Mouse (Mus musculus) CH12.LX (cell line): Measurements from ENCODE around the gene Wsb2. TPM values are rescaled to one million over a fixed set of nuclear protein-coding genes. Genes with fewer than 3 reads are reported as not detected.

Source experiments
- DNase-seq: peaks from one replicate; pipeline ENCODE4 v3.0.0-alpha.2; 2013; ENCODE audit errors: extremely low read depth
- H3K27ac ChIP-seq: 2 replicates; pipeline ENCODE4 v1.5.1; 2012; ENCODE audit warnings: low read depth, mild to moderate bottlenecking, control low read depth, moderate library complexity; ENCODE audit not compliant: insufficient read depth
- H3K27me3 ChIP-seq: replicated peaks from 2 replicates; pipeline ENCODE3; 2012; ENCODE audit warnings: inconsistent platforms
- H3K36me3 ChIP-seq, 2 experiments: replicated peaks in 1 of 2; 2 replicates each; pipeline versions ENCODE3 to v1.6.1; 2012; ENCODE audit warnings: inconsistent platforms in 1 of 2, low read length in 1 of 2, mild to moderate bottlenecking in 1 of 2, mixed read lengths in 1 of 2, moderate library complexity in 1 of 2; ENCODE audit not compliant: control insufficient read depth in 1 of 2, insufficient read depth in 1 of 2
- H3K4me1 ChIP-seq, 2 experiments: 2 replicates each; pipeline ENCODE4 v1.6.1; 2012; ENCODE audit warnings: inconsistent platforms in 1 of 2, moderate library complexity in 1 of 2; ENCODE audit not compliant: insufficient read depth in 2 of 2, control insufficient read depth in 1 of 2
- H3K4me2 ChIP-seq: 2 replicates; pipeline ENCODE4 v1.6.1; 2012; ENCODE audit warnings: low read depth, mild to moderate bottlenecking, control low read depth; ENCODE audit not compliant: poor library complexity, insufficient read depth, severe bottlenecking
- H3K4me3 ChIP-seq, 3 experiments: fragments of 150-350 bp in 1 of 3; sonication (generic) in 1 of 3; replicated peaks in 1 of 3; 2 replicates each; pipeline versions ENCODE3 to v1.5.1; 2011 to 2012; ENCODE audit warnings: low read depth in 2 of 3, low read length in 2 of 3, mild to moderate bottlenecking in 2 of 3, moderate library complexity in 2 of 3, control low read depth in 1 of 3, improper control_type of control experiment in 1 of 3, inconsistent platforms in 1 of 3, mixed read lengths in 1 of 3; ENCODE audit not compliant: poor library complexity in 1 of 3
- H3K79me2 ChIP-seq: replicated peaks from 2 replicates; pipeline ENCODE4 v1.6.1; 2012; ENCODE audit warnings: mild to moderate bottlenecking, moderate library complexity; ENCODE audit not compliant: control insufficient read depth, poor library complexity, insufficient read depth, severe bottlenecking; ENCODE audit errors: extremely low read depth
- H3K9ac ChIP-seq: 2 replicates; pipeline ENCODE4 v1.6.1; 2012; ENCODE audit warnings: low read depth, mild to moderate bottlenecking, control low read depth, moderate library complexity; ENCODE audit not compliant: insufficient read depth
- H3K9me3 ChIP-seq: replicated peaks from 2 replicates; pipeline ENCODE3; 2012; ENCODE audit warnings: low read length, inconsistent platforms, mixed read lengths
- CTCF ChIP-seq, 2 experiments: IDR thresholded peaks in 1 of 2; conservative IDR thresholded peaks in 1 of 2; 2 replicates each; pipeline ENCODE4 v1.5.1; 2011 to 2012; ENCODE audit warnings: low read depth in 2 of 2, low read length in 2 of 2, improper control_type of control experiment in 1 of 2, inconsistent platforms in 1 of 2, mild to moderate bottlenecking in 1 of 2, moderate library complexity in 1 of 2
- EP300 ChIP-seq: IDR thresholded peaks from 2 replicates; pipeline ENCODE4 v1.6.1; 2011; ENCODE audit warnings: low read length, improper control_type of control experiment
- HCFC1 ChIP-seq: IDR thresholded peaks from 2 replicates; pipeline ENCODE4 v1.6.1; 2012; ENCODE audit warnings: low read depth, mild to moderate bottlenecking, inconsistent platforms, low read length, improper control_type of control experiment
- JUN ChIP-seq: IDR thresholded peaks from 2 replicates; pipeline ENCODE4 v1.6.1; 2011; ENCODE audit warnings: low read depth, mild to moderate bottlenecking, low read length, improper control_type of control experiment, moderate library complexity; ENCODE audit not compliant: insufficient read depth
- JUND ChIP-seq: conservative IDR thresholded peaks from 2 replicates; pipeline ENCODE4 v1.6.1; 2011; ENCODE audit warnings: low read depth, low read length, improper control_type of control experiment
- MEF2A ChIP-seq: IDR thresholded peaks from 2 replicates; pipeline ENCODE4 v1.6.1; 2014; ENCODE audit warnings: low read depth, mild to moderate bottlenecking, inconsistent platforms, low read length, improper control_type of control experiment, borderline replicate concordance
- MXI1 ChIP-seq: IDR thresholded peaks from 2 replicates; pipeline ENCODE4 v1.6.1; 2011; ENCODE audit warnings: mild to moderate bottlenecking, low read depth, low read length, improper control_type of control experiment
- NELFE ChIP-seq: IDR thresholded peaks from 2 replicates; pipeline ENCODE4 v1.6.1; 2011; ENCODE audit warnings: low read depth, low read length, improper control_type of control experiment
- NRF1 ChIP-seq: IDR thresholded peaks from 2 replicates; pipeline ENCODE4 v1.6.1; 2014; ENCODE audit warnings: low read depth, mild to moderate bottlenecking, inconsistent platforms, low read length, improper control_type of control experiment, moderate library complexity
- POLR2A ChIP-seq: IDR thresholded peaks from 2 replicates; pipeline ENCODE4 v1.6.1; 2011; ENCODE audit warnings: low read depth, mild to moderate bottlenecking, improper control_type of control experiment, low read length
- RAD21 ChIP-seq: IDR thresholded peaks from 2 replicates; pipeline ENCODE4 v1.6.1; 2011; ENCODE audit warnings: low read depth, mild to moderate bottlenecking, low read length, improper control_type of control experiment, moderate library complexity
- SIN3A ChIP-seq: IDR thresholded peaks from 2 replicates; pipeline ENCODE4 v1.6.1; 2012; ENCODE audit warnings: low read length, improper control_type of control experiment, inconsistent platforms
- TBP ChIP-seq: conservative IDR thresholded peaks from 2 replicates; pipeline ENCODE4 v1.6.1; 2011; ENCODE audit warnings: low read depth, low read length, improper control_type of control experiment
- TCF12 ChIP-seq: IDR thresholded peaks from 2 replicates; pipeline ENCODE4 v1.6.1; 2014; ENCODE audit warnings: low read depth, mild to moderate bottlenecking, inconsistent platforms, low read length, improper control_type of control experiment
- USF1 ChIP-seq: IDR thresholded peaks from 2 replicates; pipeline ENCODE4 v1.6.1; 2014; ENCODE audit warnings: low read depth, mild to moderate bottlenecking, inconsistent platforms, low read length, improper control_type of control experiment
- USF2 ChIP-seq: conservative IDR thresholded peaks from 2 replicates; pipeline ENCODE4 v1.6.1; 2011; ENCODE audit warnings: low read depth, low read length, improper control_type of control experiment
- ZC3H11A ChIP-seq: IDR thresholded peaks from 2 replicates; pipeline ENCODE4 v1.6.1; 2012; ENCODE audit warnings: low read depth, mild to moderate bottlenecking, inconsistent platforms, low read length, improper control_type of control experiment
- ZMIZ1 ChIP-seq: IDR thresholded peaks from 2 replicates; pipeline ENCODE4 v1.6.1; 2012; ENCODE audit warnings: low read depth, mild to moderate bottlenecking, inconsistent platforms, low read length, improper control_type of control experiment
- dilution Hi-C: fragments of 300-500 bp; cut with MboI; formaldehyde crosslinking; loops from 2 replicates; pipeline ENCODE4 v1.14.3; 2020; ENCODE audit warnings: low sequenced_read_pairs; ENCODE audit not compliant: extremely low pct_unique_long_range_greater_than_20kb, extremely low pct_ligation_motif_present
- in situ Hi-C: fragments of 300-500 bp; cut with MboI; formaldehyde crosslinking; loops from 3 replicates; pipeline ENCODE4 v1.14.3; 2019; ENCODE audit warnings: low sequenced_read_pairs, low pct_ligation_motif_present, low pct_unique_long_range_greater_than_20kb, mixed read lengths
- polyA plus RNA-seq: library from polyadenylated mRNA; unstranded; fragments of >175 nt; gene quantifications from 2 replicates; pipeline ENCODE4 v1.2.1, GENCODE M21; 2012; ENCODE audit warnings: low read depth; ENCODE audit not compliant: insufficient read length
- total RNA-seq, 2 experiments: library from RNA; depleted of rRNA; stranded (reverse); fragments of 300-350 nt in 1 of 2; fragments of >200 nt in 1 of 2; gene quantifications; 2 replicates each; pipeline ENCODE4 v1.2.3; 2012 to 2014

Wsb2 gene
- total and polyA plus RNA-seq, 3 experiments: 36.1 to 44.2 (median 41.7) TPM

DNA sequence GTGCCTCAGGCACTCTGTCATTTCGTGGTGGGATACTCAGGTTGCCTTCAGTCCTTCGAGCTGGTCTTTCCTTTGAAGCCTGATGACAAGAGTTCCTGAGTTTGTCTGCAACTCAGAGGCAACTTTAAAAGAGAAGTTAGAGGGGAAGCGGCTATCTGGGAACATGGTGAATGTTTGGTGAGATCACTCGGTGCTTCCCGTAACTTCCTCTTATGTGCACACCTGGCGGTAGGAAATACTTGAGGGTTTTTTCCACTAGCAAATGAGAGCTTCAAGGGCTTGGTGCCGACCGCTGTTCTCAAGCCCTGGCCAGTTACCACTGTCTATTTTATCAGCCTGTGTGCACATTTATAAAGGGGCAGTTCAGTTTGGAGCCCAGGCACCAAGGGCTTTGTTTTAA lies 3.0 kb upstream of the Wsb2 start:
- DNase-seq: peak; percentile 59
- peaks cover 14 to 44% of the 10 kb centered on the region in 2 experiments for H3K4me1 ChIP-seq
- TF ChIP-seq TCF12 (peak; percentile 26; the same call in 1 of the 2 replicates), JUN (0 out of 2 replicates have a peak, but pooled peaks have one; percentile 51), EP300 (peak; percentile 74), ZC3H11A (no peak)
- no peak overlapping the region for H3K27ac ChIP-seq
- dilution Hi-C loops (no loop called here), in situ Hi-C loops (no loop called here)
- peaks cover 9% of the 10 kb centered on the region for H3K79me2 ChIP-seq
- no peak overlapping the region for H3K9ac ChIP-seq
- H3K4me2 ChIP-seq: no peak overlapping the region
- no peaks in the 10 kb centered on the region for H3K9me3 ChIP-seq
- peaks cover 3% of the 10 kb centered on the region in 2 experiments for H3K36me3 ChIP-seq
- no peaks in the 10 kb centered on the region for H3K27me3 ChIP-seq
- H3K4me3 ChIP-seq: no peak overlapping the region

DNA sequence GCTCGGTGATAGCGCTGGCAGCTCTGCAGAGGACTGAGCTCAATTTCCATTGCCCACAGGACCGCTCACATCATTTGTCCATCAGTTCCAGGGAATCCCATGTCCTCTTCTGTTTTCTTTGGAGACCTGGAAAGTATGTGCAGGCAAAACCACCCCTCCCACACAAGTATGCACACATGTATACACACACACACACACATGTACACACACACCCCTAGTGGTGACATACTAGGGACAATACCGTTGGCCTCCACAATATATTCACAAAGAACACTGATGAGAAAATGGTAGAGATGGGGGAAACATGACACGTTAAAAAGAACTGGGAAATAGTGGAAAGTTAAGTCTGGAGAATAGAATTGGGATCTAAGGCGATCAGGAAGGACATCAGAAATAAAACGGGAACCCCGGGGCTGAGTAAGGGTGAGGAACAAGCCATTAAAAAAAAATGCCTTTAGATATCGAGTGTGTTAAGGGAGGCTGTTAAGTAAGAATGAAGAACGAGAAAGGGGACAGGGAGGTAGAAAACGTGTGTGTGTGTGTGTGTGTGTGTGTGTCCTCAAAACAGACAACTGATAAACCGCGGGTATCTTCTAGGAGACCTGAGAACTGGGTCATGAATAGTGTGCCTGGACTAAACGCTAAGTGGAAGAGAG lies 1.3 kb upstream of the Wsb2 start:
- TF ChIP-seq CTCF (conservative IDR thresholded peaks at IDR 0.05 in 1 of 2, IDR thresholded peaks at IDR 0.05 in 1 of 2; ENCODE audit: low read depth in 2 of 2, low read length in 2 of 2) (peak in 1 of 2 experiments; percentile 33; a peak in 2 of 4 replicates), USF2 (no peak)
- TF ChIP-seq, all 38 proteins: peak for 1
- no peak overlapping the region for H3K27ac ChIP-seq
- H3K79me2 ChIP-seq: peaks cover 9% of the 10 kb centered on the region
- 0 out of 2 replicates have a peak overlapping the region, but pooled peaks have one; percentile 80 for H3K9ac ChIP-seq
- H3K4me1 ChIP-seq: peaks cover 20 to 59% of the 10 kb centered on the region in 2 experiments
- DNase-seq: no peak
- peak overlapping the region in 1 of 3 experiments; percentile 10 for H3K4me3 ChIP-seq
- peaks cover 3 to 5% of the 10 kb centered on the region in 2 experiments for H3K36me3 ChIP-seq
- H3K27me3 ChIP-seq: no peaks in the 10 kb centered on the region
- in situ Hi-C loops: no loop called here
- no peaks in the 10 kb centered on the region for H3K9me3 ChIP-seq
- dilution Hi-C loops: no loop called here
- 0 out of 2 replicates have a peak overlapping the region, but pooled peaks have one; percentile 80 for H3K4me2 ChIP-seq

DNA sequence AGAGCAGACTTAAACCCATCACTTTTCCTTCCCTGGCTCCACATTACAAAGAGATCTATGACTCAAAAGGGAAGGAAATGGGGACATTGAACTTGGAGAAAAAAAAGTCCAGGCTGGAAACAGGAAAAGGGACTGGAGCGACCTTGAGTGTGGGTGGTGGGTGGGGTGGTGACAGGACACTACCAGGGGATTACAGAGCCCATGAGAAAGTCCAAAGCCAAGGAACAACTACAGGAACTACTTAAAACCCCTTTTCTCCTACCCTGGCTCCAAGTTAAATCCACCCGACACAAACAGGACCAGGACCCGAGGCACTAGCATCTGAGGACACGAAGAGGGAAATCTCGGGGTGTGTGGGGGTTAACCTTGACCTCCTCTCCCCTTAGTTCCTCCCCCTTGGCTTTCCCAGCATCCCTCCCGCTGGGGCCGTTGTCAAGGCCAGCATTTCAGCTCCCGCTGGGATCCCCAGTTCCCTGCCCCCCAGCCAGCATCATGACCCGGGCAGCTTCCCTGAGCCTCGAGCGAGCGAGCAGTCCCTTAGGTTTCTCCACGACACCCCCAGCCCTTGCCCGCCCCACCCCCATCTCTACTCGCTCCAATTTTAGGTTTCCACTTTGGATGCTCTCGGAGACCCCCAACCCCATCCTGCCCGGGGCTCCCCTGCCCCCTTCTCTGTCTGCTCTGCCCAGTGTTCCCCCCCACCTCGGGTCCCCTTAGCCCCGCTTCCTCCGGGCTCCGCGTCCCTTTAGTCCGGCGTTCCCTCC lies 557 bp upstream of the Wsb2 start:
- Histone ChIP-seq H3K4me3 (peak overlapping the region; percentile 30 to 91 (median 56)), H3K79me2 (peaks cover 13% of the 10 kb centered on the region)
- dilution Hi-C loops: no loop called here
- TF ChIP-seq USF1 (no peak), RAD21 (no peak), SIN3A (no peak), NRF1 (no peak), MEF2A (no peak), HCFC1 (no peak), TBP (no peak), JUND (no peak), CTCF (conservative IDR thresholded peaks at IDR 0.05 in 1 of 2, IDR thresholded peaks at IDR 0.05 in 1 of 2; ENCODE audit: low read depth in 2 of 2, low read length in 2 of 2) (no peak), ZMIZ1 (no peak), POLR2A (no peak), NELFE (no peak), MXI1 (no peak)
- TF ChIP-seq, all 38 proteins: peak for 0
- Histone ChIP-seq H3K9me3 (no peaks in the 10 kb centered on the region), H3K36me3 (peaks cover 3 to 6% of the 10 kb centered on the region in 2 experiments), H3K27me3 (no peaks in the 10 kb centered on the region), H3K27ac (no peak overlapping the region), H3K4me1 (peaks cover 20 to 66% of the 10 kb centered on the region in 2 experiments), H3K9ac (peak overlapping the region; percentile 80), H3K4me2 (peak overlapping the region; percentile 80)
- DNase-seq: no peak
- in situ Hi-C loops: no loop called here
